Mouse (Mus musculus): ENCODE data around the gene Snhg11.

GRCm38 (mm10) chr2:158369474-158370172 is 5.8 kb upstream of the Snhg11 start:
- TF ChIP-seq HCFC1 (IDR thresholded peaks at IDR 0.05; ENCODE audit: borderline replicate concordance, insufficient read depth, low read length), result no peak
- TF ChIP-seq ZNF384 (IDR thresholded peaks at IDR 0.05; ENCODE audit: low read depth, low read length), result no peak
- no peak for TF ChIP-seq ZC3H11A (IDR thresholded peaks at IDR 0.05; ENCODE audit: borderline replicate concordance, low read depth, low read length)
- TF ChIP-seq CHD2 (IDR thresholded peaks at IDR 0.05; ENCODE audit: low read depth, low read length), result no peak
- TF ChIP-seq MAFK (IDR thresholded peaks at IDR 0.05; ENCODE audit: insufficient read depth, low read depth, low read length), result peak; percentile 46; the same call in 1 of the 2 replicates

Data from ES-E14 (cell line).